Mouse (Mus musculus) olfactory bulb, adult 2 months (tissue): ENCODE data around the gene Ffar3.

Experiments used
- CTCF ChIP-seq: fragments of 200-500 bp; IDR thresholded peaks from 2 replicates; pipeline ENCODE4 v1.5.1; 2012; ENCODE audit warnings: low read depth, mild to moderate bottlenecking, low read length, moderate library complexity; ENCODE audit not compliant: insufficient read depth
- POLR2A ChIP-seq: fragments of 200-500 bp; IDR thresholded peaks from 2 replicates; pipeline ENCODE4 v1.6.1; 2012; ENCODE audit warnings: mild to moderate bottlenecking, low read depth, low read length, moderate library complexity; ENCODE audit not compliant: insufficient read depth

DNA sequence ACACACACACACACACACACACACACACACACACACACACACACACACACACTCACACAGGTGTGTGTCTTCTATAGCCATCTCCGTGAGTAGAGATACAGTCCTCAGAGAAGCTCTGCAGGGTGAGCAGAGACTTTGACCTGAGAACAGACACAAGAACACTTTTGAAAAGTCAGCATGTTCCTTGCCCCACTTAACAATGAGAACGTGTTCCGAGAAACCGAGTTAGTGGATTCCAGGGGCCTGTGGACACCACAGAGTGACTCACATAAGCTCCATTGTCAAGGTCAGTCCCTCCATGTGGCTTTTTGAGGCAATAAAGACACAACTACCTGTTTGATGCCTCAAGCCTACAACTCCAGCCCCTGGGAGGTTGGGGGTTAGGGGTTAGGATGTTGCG is 8.6 kb downstream of the Ffar3 start:
- TF ChIP-seq CTCF (no peak), POLR2A (no peak)
